Mouse (Mus musculus) left cerebral cortex, adult 11 months (tissue): ENCODE data around the gene Aqp9.
"Not testable (repeated sequence)": the region's sequence is repeated elsewhere in the genome, so short reads cannot be mapped to it uniquely, and the experiment has no call there.

Source experiments
- DNase-seq: peaks from one replicate; pipeline ENCODE4 v3.0.0; 2022; ENCODE audit warnings: low spot score

Aqp9 gene

DNA sequence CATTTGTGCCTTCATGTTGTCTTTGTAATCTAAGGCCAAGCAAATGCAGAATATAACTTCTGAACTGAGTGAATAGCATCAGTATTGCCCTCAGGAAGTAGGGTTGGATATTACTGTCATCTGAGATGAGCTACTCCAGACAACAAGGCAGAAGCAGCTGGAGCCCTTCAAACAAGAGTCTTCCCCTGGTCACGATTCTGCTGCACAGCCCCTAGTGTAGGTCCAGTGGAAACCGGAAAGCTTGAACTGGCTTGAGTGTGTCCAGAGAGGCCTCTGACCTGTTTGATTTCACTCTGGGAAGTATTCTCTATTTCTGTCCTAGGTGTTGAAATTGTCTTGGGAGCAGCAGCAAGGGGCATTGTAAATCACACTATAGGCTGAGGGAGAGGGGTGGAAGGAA lies 29.5 kb downstream of the Aqp9 start:
- DNase-seq, result no peak

DNA sequence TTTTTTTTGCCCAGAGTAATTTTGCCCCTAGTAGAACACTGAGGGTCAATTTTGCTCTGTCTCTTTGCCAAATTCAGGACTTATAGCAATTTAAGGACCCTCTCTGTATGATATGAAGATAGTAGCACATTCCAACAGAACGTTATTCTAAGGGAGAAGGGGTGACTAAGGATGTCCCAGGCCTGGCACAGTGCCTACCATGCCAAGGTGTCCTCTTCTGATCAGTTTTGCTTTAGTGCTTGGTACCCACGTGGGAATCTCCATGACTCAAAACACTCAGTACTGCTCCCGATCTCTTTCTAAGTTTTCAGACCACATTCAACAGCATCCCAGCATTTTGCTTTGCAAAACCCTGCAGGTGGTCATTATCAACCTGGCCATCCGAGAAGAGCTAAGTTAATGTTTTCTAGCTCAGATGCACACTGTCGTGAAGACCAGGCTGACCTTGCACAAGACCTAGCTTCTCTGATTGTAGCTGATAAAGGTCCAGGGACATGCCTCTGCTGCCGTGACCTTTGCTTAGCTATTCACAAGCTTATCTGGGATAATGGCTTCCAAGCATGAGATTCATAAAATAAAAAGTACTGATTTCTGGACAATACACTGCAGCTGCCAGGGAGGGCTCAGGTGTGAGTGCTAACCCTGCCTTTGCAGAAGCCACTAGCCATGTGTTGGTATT lies 31.1 kb downstream of the Aqp9 start:
- no peak for DNase-seq

GRCm38 (mm10) chr9:71135073-71135472 lies 33.4 kb downstream of the Aqp9 start:
- DNase-seq, result no peak

GRCm38 (mm10) chr9:71133190-71133589 lies 35.3 kb downstream of the Aqp9 start:
- no peak for DNase-seq

DNA sequence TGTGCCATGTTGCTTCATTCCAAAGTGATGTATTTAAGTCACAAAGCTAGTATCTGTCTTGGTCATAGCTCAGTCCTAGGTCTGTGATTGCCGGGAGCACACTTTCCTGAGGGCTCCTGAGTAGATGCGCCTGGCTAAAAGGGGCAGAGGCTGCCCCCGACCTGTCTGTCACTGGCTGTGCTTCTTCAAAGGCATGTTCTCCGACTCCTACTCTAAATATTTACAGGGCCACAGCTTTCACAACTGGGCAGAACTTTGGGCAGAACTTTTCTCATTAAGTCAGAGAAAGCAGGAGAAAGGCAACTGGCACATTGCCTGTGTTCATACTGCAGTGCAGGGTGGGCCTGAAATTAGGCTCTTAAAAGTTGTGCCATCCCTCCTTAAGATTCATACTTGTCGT lies 36.7 kb downstream of the Aqp9 start:
- DNase-seq, result no peak

- DNase-seq, result peak; percentile 43
Observed at GRCm38 (mm10) chr9:71128911-71129310, 39.6 kb downstream of the Aqp9 start.

DNA sequence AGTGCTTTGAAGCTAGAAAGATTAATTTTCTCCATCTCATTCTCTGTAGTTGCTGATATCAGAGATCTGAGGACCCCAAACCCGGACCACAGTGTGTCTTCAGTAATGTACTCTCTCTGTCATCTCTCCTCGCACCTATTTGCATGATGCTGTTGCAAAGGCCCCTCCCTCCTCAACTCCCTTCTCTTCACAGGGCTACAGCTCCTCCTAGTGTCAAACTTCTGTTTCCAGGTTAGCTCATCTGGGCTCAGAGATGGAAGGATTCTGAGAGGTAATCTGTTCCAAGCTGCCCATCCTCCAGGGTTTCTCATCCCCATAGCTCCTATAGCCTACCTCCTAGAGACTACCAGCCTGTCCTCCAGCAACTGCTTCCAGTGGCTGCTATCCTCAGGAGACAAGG lies 42.3 kb downstream of the Aqp9 start:
- peak; percentile 14 for DNase-seq

DNA sequence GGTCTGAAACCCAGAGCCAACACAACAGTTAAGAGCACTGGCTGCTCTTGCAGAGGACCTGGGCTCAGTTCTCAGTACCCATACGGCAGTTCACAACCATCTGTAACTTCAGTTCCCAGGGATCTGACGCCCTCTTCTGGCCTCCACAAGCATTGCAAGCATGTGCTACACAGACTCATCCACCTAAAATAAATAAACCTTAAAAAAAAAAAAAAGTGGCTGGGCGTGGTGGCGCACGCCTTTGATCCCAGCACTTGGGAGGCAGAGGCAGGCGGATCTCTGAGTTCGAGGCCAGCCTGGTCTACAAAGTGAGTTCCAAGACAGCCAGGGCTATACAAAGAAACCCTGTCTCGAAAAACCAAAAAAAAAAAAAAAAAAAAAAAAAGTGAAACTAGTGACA lies 45.4 kb downstream of the Aqp9 start:
- DNase-seq, result not testable (repeated sequence)

DNA sequence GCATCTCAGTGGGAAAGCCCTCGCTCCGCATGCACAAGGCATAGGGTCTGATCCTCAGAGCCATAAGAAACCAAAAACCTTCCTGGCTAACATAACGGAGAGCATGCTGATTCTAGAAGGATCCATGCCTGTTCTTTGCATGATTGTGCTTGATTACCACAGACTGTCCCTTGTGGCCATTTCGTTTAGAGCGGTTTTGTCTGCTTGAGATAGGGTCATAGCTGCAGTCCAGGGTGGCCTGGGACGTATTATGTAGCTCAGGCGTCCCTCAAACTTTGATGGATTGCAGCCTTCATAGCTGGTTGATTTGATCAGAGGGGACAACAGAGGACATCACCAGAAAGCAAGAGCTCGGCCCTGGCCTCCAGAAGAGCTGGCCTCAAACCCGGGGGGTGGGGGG lies 47.6 kb downstream of the Aqp9 start:
- DNase-seq, result no peak

DNA sequence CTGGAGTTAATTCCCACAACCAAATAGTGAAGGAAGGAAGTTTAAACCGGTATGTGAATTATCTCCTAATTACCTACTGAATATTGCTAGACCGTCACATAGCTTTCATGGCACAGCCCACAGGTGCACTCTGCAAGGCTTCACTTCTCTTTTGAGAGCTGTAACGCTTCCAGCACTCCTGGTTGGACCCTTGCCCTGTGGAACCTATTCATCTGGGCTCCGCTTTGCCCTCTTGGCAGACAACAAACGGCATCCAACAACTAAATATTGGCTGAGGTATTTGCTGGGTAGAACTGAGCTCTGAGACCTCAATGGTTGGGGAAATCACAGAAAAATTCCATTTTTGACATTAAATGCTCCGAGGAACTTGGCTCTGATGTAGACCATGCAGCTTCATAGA lies 55.3 kb downstream of the Aqp9 start:
- no peak for DNase-seq

DNA sequence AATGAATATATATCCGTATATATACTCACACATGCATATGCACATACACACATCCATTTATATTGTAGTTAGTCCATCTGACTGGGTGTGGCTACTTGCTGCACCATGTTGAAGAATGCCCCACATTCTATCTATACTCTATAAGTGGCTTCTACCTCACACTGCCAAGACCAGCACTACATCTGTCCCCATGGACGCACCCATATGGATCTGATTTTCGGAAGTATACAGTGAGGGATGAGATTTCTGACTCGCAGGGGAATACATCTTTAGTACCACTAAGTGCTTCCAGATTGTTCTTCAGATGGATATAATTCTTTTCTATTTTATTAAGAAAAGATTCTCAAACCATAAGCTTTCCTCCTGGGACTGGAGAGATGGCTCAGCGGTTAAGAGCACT lies 65.0 kb downstream of the Aqp9 start:
- no peak for DNase-seq

DNA sequence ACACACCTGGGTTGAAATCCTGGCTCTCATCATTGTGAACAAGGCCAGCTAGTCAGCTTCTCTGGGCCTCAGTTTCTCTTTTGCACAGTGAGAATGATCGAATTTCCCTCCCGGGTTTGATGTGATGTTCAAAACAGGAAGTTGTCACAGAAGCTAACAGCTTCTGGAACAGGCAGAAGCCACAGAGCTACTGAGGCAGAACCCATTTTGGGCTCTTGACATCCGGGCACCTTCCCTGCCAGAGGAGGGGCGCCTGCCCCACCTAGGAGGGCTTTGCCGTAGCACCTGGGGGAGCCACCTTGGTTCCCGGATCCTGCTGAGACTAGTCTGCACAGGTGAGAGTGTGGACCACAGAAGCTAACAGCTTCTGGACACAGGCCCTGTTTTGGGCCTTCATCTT lies 74.4 kb downstream of the Aqp9 start:
- no peak for DNase-seq

DNA sequence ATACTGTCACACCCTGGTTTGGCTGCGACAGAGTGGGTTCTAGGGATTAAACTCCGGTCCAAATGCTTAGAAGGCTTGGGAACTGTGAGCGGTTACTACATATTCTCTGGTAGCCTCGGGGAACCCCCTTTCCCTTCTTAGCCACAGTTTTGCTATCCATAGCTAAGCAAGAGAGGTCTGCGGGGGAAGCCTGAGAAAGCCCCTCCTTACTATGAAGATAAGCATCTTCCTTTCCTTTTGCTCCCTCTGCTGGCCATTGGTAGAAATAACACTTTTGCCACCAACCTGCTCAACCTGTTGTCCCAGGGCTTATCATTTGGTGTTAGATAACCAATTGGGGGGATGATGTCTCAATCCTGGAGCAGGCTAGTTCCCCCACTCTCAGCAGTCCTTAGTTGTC lies 76.4 kb downstream of the Aqp9 start:
- DNase-seq, result no peak

- DNase-seq, result no peak
Observed at GRCm38 (mm10) chr9:71079201-71079600, 89.3 kb downstream of the Aqp9 start.

- no peak for DNase-seq
Observed at GRCm38 (mm10) chr9:71077251-71077825, 91.1 kb downstream of the Aqp9 start.

- peak; percentile 46 for DNase-seq
Observed at GRCm38 (mm10) chr9:71076201-71076648, 92.3 kb downstream of the Aqp9 start.

DNA sequence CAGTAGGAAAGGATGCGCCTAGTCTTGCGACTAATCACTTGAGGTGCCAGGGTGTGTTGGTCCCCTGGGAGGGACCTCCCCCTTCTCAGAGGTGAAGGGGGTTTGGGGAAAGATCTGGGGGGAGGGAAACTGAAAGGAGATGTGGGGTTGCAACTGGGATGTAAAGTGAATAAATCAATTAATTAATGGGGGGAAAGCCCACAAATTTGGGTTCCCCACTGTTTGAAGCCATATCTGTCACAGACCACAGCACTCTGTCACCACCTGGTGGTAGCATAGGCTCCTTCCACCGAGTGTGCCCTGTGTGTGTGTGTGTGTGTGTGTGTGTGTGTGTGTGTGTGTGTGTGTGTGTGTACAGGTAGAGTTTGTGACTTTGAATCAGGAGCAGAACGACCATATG lies 94.7 kb downstream of the Aqp9 start:
- no peak for DNase-seq

- DNase-seq, result no peak
Observed at GRCm38 (mm10) chr9:71073076-71073475, 95.4 kb downstream of the Aqp9 start.

DNA sequence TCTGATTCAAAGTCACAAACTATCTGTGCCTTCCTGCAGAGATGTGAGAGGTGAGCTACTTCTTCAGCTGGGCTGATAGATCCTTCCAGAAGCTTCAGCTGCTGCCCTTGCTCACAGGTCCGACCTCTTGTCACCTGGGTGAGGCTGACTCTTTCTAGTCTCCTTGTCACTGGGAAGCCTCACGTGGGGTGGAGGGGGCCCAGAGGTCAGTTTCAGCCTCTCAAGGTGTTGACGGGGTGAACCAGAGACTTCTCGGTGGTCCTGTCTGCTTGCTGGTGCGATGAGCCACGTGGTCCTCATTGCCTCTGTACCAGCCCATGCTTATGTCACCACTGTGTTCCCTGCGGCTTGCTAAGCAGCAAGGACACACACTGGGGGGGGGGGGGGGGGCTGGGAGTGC lies 96.0 kb downstream of the Aqp9 start:
- no peak for DNase-seq

DNA sequence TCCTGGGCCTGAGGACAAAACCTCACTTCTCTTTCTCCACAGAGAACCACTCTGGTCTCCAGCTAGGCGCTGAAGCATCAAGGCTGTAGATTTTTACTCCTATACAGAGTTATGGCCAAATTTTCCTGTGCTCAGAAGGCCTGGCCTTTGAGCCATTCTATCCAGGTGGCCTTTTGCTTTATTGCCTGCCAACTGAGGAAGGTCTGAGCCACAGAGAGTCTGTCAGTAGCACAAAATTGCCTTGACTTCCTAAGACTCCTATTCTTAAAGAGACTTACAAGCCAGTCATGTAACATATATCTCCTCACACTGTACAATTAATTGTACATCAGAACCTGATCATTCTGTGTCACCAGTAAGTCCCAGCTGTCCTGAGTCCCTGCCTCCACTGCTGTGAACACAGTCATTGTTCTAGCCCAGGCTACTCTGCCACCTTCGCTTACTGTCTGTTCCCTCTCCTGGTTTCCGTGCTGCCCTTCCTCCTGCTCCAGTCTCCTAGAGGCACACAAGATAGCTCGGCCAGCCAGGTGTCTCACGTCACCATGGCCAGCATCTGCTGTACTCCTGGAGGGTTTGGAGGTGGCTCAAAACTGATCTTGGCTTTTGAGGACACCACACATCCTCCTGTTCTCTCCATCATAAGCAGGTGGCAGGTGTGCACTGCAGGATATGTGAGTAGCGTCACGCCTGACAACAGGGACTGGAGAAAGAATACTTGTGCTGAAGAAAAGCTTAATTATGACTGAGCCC lies 96.7 kb downstream of the Aqp9 start:
- no peak for DNase-seq

- DNase-seq, result no peak
Observed at GRCm38 (mm10) chr9:71070628-71071027, 97.9 kb downstream of the Aqp9 start.

DNA sequence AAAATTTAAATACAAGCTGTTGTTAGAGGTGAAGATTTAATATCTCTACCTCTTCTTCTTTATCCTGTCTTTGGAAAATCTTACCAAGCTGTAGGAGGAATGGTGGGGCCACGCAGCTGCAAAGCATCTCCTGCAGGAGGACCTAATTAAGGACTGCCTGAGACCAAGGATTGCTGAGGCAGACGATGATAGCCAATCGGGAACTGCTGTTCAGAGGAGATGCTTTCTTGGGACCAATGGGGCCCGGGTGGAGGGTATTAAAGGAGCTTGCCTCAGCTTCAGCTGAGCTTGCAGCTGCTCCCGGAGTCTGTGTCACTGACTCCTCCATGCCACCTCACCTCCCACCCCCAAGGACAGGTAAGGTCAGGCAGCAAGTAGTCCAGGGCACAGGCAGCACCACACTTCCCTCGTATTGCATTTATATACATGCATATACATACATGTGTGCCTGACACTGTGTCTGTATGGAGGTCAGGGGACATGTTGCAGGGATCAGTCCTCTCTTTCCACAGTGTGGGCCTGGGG lies 99.6 kb downstream of the Aqp9 start:
- no peak for DNase-seq

DNA sequence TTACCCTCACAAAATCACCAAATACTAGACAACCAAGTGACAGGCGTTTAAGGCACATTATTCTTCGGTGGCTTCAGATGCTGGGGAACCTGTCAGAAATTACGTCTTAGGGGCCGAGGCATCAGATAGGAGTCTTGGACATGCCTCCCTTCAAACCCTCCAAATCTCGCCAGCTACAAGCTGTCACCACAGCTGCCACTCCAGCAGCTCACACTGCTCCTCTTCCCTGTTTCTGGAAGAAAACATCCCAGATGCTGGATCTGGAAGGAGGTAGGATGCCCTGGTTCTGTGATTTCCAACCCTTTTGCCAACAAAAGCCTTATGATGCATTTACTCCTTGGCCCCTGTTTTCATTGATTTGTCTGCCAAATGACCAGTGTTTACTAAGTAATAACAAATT lies 101.3 kb downstream of the Aqp9 start:
- no peak for DNase-seq
